Mouse (Mus musculus): Measurements from ENCODE around the gene Myo1c.
A peak's percentile ranks its signal among the peaks of the same experiment; 100 is the strongest.

Gene Myo1c

DNA sequence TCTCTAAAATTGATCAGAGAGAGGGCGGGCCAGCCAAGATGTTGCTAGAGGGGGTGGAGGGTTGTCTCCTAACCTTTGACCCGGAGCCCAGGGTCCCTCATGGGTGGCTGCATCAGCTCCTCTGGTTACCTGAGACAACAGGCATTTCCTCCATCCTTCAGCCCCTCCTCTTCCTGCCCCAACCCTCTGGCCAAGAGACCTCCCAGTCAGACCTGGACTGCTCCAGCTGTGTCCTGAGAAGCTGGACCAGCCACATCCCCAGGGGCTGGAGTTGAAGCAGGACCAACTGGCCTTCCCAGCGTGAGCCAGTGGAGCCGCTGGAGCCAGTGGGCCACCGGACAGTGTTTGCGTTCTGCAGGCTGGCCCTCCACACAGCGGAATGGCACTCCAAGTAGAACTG is at the start of gene Myo1c:
Myo1c (plus strand) TSS at position 194 of the 400 bp plus-strand sequence.
- DNase-seq (ENCODE audit: low spot score): no peak

DNA sequence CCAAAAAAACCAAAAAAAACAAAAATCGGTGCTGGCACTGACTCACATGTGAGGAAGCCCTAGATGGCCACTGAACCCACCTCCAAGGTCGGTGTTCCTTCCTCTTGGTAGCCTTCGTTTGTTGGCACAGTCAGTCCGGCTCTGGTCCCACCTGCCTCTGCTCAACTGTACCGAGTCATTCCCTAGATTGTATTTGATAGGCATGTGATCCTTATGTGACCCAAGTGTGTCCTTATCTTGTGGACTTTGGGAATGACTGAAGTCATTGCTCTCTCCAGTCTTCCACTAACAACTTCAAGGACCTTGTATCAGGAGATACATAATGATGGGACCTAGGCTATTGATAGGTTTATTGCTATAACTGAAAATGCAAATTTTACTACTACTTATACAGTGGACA is 45.5 kb upstream of the Myo1c start:
- no peak for DNase-seq (ENCODE audit: low spot score)

- no peak for DNase-seq (ENCODE audit: low spot score)
Observed at GRCm38 (mm10) chr11:75605318-75605717, 45.0 kb upstream of the Myo1c start.

DNA sequence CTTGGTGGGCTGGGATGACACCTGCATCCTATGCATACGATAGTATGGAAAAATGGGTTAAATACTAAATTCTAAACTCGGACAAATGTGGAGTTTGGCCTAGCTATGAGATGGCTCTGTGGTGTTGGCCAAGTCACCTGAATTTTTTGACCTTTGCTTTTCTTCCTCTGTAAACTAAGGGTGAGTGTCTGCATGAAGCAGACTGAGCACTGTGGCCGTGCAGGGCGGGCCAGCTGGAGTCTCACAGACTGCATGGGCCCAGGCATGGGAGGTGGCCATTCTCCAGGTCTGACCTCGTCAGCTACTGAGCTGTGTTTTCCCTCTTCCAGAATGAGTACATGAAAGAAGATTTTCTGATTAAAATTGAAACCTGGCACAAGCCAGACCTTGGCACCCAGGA is 41.5 kb upstream of the Myo1c start:
- no peak for DNase-seq (ENCODE audit: low spot score)

GRCm38 (mm10) chr11:75610021-75610420 is 40.3 kb upstream of the Myo1c start:
- no peak for DNase-seq (ENCODE audit: low spot score)

DNA sequence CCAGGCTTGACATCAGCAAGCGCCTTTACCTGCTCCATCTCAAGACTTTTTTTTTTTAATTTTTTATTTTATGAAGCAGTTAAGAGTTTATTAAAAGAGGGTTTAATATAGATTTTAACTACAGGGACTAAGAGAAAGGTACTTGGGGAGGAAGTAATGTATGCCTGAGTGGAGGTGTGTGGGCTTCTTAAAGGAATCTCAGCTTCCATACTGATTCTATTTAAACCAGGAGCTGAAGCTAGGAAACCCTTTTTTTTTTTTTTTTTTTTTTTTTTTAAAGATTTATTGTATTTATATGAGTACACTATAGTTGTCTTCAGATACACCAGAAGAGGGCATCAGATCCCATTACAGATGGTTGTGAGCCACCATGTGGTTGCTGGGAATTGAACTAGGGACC is 35.5 kb upstream of the Myo1c start:
- no peak for DNase-seq (ENCODE audit: low spot score)

DNA sequence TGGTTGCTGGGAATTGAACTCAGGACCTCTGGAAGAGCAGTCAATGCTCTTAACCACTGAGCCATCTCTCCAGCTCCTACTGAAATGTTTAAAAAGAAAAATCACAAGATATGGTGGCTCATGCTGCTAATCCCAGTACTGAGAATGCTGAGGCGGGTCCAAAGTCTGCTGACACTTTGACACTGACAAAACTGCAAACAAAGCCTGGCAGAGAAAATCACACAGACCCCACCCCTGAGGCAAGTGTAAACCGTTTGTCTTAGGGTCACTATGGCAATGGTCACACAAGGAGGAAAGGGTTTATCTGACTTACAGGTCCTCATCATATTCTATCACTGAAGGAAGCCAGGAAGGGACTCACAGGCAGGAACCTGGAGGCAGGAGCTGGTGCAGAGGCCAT is 34.7 kb upstream of the Myo1c start:
- DNase-seq (ENCODE audit: low spot score): no peak

DNA sequence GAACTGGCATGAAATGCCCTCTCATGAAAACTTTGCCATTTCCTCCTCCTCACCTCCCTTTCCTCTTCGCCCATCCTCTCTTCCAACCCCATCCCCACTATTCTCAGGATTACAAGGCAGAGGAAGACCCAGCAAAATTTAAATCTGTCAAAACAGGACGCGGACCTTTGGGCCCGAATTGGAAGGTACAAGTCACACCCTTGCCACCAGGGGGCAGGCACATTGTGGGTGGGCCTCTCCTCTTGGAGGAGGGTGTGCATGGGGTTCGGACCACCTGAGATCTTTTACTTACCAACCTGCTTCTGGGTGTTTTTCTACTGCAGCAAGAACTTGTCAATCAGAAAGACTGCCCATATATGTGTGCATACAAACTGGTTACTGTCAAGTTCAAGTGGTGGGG is 31.2 kb upstream of the Myo1c start:
- DNase-seq (ENCODE audit: low spot score): no peak

- DNase-seq (ENCODE audit: low spot score): no peak
Observed at GRCm38 (mm10) chr11:75620136-75620780, 30.0 kb upstream of the Myo1c start.

DNA sequence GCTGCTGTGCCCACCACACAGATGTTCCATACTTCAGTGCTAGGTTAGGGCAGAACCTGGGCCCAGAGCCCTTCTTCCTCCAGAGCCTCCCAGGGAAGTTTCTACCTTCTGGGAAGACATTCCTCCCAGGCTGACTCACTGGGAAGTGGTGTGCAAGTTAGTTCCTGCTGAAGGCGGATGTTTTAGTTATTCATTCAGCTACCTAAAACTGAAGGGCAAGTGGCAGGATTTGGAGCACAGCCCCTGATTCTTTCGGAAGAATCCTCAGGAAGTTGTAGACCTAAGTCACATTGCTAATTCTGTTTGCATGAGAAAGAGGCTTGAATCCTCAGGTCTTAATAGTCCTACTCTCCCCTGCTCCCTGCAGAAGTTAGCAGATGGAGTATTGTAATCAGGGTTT is 28.9 kb upstream of the Myo1c start:
- no peak for DNase-seq (ENCODE audit: low spot score)

- no peak for DNase-seq (ENCODE audit: low spot score)
Observed at GRCm38 (mm10) chr11:75622588-75623329, 27.5 kb upstream of the Myo1c start.

GRCm38 (mm10) chr11:75624102-75624554 is 26.2 kb upstream of the Myo1c start:
- DNase-seq (ENCODE audit: low spot score): no peak

DNA sequence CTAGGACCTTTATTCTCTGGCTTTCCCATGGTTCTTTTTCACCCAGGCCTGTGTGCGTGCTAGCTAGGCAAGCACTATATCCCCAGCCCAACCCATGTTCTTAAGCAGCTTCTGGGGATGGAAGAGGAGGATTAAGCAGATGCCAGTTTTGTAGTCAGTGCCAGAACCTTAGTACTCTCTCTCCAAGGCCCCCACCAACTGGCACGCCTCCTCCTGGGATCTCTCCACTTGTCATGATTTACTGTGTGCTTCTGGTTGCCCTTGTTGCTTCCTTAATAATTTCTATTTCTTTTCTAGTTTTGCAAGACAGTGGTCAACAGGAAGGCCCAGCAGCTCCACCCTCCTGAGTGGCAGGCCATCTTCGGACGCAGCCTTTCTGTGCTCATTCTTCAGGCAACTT is 24.5 kb upstream of the Myo1c start:
- no peak for DNase-seq (ENCODE audit: low spot score)

DNA sequence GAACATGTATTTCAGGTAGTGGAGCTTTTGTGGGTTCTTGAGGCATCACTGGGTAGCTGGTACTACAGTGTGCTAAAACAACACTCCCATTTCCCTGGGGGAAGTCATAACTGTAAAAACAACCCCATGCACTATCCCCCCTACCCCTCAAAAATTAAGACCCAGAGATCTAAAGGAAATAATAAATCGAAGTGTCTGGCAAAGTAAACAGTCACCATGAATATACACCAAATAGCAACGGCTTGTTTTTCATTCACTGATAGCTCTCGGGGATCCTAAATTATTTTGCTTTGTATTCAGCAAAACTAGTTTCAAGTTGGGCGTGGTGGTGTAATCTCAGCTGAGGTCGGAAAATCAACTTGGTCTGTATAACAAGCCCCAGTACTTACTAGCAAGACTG is 20.2 kb upstream of the Myo1c start:
- DNase-seq (ENCODE audit: low spot score): no peak

- DNase-seq (ENCODE audit: low spot score): peak; percentile 99
Observed at GRCm38 (mm10) chr11:75630645-75631229, 19.6 kb upstream of the Myo1c start, which contains the start of gene Inpp5k. Gene Inpp5k (plus strand): TSS chr11:75630988.

- DNase-seq (ENCODE audit: low spot score): peak; percentile 33
Observed at GRCm38 (mm10) chr11:75631561-75632225, 18.6 kb upstream of the Myo1c start.

DNA sequence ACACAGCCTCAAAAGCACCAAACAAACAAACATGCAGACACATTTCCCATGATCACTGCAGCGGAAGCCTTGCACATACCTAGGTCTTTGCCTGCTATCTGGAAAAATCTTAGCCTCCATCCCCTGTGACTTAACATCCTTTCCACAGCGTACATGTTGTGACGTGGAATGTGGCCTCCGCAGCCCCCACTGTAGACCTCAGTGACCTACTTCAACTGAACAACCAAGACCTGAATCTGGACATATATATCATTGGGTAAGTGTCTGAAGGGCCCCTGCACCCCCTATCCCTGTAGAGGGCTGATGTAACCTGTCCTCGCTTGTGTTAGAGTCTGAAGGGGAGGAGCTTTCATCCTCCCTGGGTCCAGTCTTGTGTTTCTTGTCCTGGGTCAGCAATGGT is 17.4 kb upstream of the Myo1c start:
- DNase-seq (ENCODE audit: low spot score): no peak

- no peak for DNase-seq (ENCODE audit: low spot score)
Observed at GRCm38 (mm10) chr11:75634801-75635200, 15.5 kb upstream of the Myo1c start.

- no peak for DNase-seq (ENCODE audit: low spot score)
Observed at GRCm38 (mm10) chr11:75635315-75635714, 15.0 kb upstream of the Myo1c start.

- no peak for DNase-seq (ENCODE audit: low spot score)
Observed at GRCm38 (mm10) chr11:75643323-75643722, 7.0 kb upstream of the Myo1c start.

DNA sequence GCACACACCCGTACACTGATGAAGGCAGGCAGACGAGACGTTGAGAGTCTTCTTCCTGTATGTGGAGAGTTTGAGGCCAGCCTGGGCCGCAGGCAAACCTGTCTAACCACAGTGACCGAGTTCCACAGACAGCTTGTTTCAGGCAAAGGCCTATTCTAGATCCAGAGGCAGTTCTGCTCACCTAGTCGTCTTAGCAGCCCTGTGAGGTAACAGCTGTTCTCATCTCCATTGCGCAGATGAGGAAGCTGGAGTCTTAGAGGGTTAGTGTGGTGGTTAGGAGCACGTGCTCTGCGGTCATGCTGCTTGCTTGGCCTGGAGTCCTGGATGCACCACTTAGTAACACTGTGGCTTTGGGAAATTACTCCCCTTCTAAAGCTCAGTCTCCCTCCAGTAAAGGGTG is 5.6 kb upstream of the Myo1c start:
- DNase-seq (ENCODE audit: low spot score): no peak

GRCm38 (mm10) chr11:75647681-75648211 is 2.6 kb upstream of the Myo1c start:
- no peak for DNase-seq (ENCODE audit: low spot score)
